Mouse (Mus musculus) stomach, postnatal 0 days (tissue): ENCODE measurements around the gene Col8a2. TPM values are rescaled to one million over a fixed set of nuclear protein-coding genes. Genes with fewer than 3 reads are reported as not detected.

Experiments
- ATAC-seq: fragments of 200-750 bp; cut with Nextera tagmentation; 2 replicates; pipeline ENCODE4 v1.8.0; 2017; ENCODE audit not compliant: low FRiP score, low TSS enrichment
- DNase-seq: peaks from one replicate; pipeline ENCODE4 v3.0.0-alpha.2; 2016; ENCODE audit warnings: low spot score
- H3K27ac ChIP-seq: fragments of 300-500 bp; sonication (generic); replicated peaks from 2 replicates; pipeline ENCODE4 v1.5.1; 2014; ENCODE audit warnings: mild to moderate bottlenecking, control low read depth
- H3K27me3 ChIP-seq: fragments of 300-500 bp; sonication (generic); 2 replicates; pipeline ENCODE4 v1.6.1; 2014; ENCODE audit warnings: low read length; ENCODE audit not compliant: control insufficient read depth, insufficient read depth
- H3K36me3 ChIP-seq: fragments of 300-500 bp; sonication (generic); 2 replicates; pipeline ENCODE4 v1.6.1; 2014; ENCODE audit warnings: low read length, mixed read lengths; ENCODE audit not compliant: control insufficient read depth, insufficient read depth
- H3K4me1 ChIP-seq: fragments of 300-500 bp; sonication (generic); replicated peaks from 2 replicates; pipeline ENCODE4 v1.6.1; 2014; ENCODE audit warnings: antibody characterized with exemption; ENCODE audit not compliant: control insufficient read depth, insufficient read depth
- H3K4me2 ChIP-seq: fragments of 300-500 bp; sonication (generic); replicated peaks from 2 replicates; pipeline ENCODE4 v1.6.1; 2014; ENCODE audit warnings: low read depth, mild to moderate bottlenecking, control low read depth, moderate library complexity
- H3K4me3 ChIP-seq: fragments of 300-500 bp; sonication (generic); 2 replicates; pipeline ENCODE4 v1.5.1; 2014; ENCODE audit warnings: low read depth, low read length, control low read depth
- H3K9ac ChIP-seq: fragments of 300-500 bp; sonication (generic); 2 replicates; pipeline ENCODE4 v1.6.1; 2014; ENCODE audit warnings: mild to moderate bottlenecking, low read length, control low read depth, mixed read lengths
- H3K9me3 ChIP-seq: fragments of 300-500 bp; sonication (generic); 2 replicates; pipeline ENCODE4 v1.6.1; 2016; ENCODE audit warnings: low read length; ENCODE audit not compliant: control insufficient read depth
- CTCF ChIP-seq: IDR thresholded peaks from 2 replicates; pipeline ENCODE4 v1.5.1; 2016; ENCODE audit warnings: antibody characterized with exemption, low read depth, mild to moderate bottlenecking, moderate library complexity
- EP300 ChIP-seq: optimal IDR thresholded peaks from 2 replicates; pipeline ENCODE3; 2016; ENCODE audit warnings: antibody characterized with exemption
- WGBS: fragments of 180-500 bp; shearing (Covaris S2); extraction: QIAGEN DNeasy Blood & Tissue Kit; methylation state at CpG from one replicate; pipeline ENCODE4 v1.1.7; 2014; 5-methylcytosine and 5-hydroxymethylcytosine counted together
- polyA plus RNA-seq: library from polyadenylated mRNA; unstranded; fragments of >200 nt; fragmentation: Nextera tagmentation; extraction: Ambion mirVana; gene quantifications from 2 replicates; pipeline ENCODE4 v1.2.1, GENCODE M21; 2015

Col8a2 gene
- polyA plus RNA-seq, 1 experiment from 2014 or later = 7.8 TPM

- TF ChIP-seq EP300 = no peak
- peak; percentile 56 for TF ChIP-seq CTCF
- Histone ChIP-seq H3K27ac (no peak overlapping the region), H3K36me3 (no peaks in the 10 kb centered on the region), H3K4me1 (no peaks in the 10 kb centered on the region), H3K9me3 (no peaks in the 10 kb centered on the region), H3K4me2 (no peak overlapping the region), H3K4me3 (no peak overlapping the region), H3K9ac (no peak overlapping the region), H3K27me3 (no peaks in the 10 kb centered on the region)
- DNase-seq (no peak), ATAC-seq (no peak)
- 50% methylated on average over 3 of the region's 3 CpGs for WGBS
Observed at GRCm38 (mm10) chr4:126332358-126332757, 45.8 kb downstream of the Col8a2 start.

GRCm38 (mm10) chr4:126339461-126339860 is 52.9 kb downstream of the Col8a2 start:
- no peaks in the 10 kb centered on the region for H3K4me1 ChIP-seq
- no peak for DNase-seq
- H3K9ac ChIP-seq = no peak overlapping the region
- H3K27me3 ChIP-seq = no peaks in the 10 kb centered on the region
- ATAC-seq = no peak
- 50% methylated on average over 4 of the region's 4 CpGs for WGBS
- no peak overlapping the region for H3K4me3 ChIP-seq
- H3K4me2 ChIP-seq = no peak overlapping the region
- TF ChIP-seq CTCF = no peak
- TF ChIP-seq EP300 = no peak
- no peaks in the 10 kb centered on the region for H3K36me3 ChIP-seq
- H3K27ac ChIP-seq = no peak overlapping the region
- H3K9me3 ChIP-seq = no peaks in the 10 kb centered on the region

GRCm38 (mm10) chr4:126343451-126343850 is 56.9 kb downstream of the Col8a2 start:
- ATAC-seq = no peak
- no peak overlapping the region for H3K27ac ChIP-seq

GRCm38 (mm10) chr4:126360069-126360468 is 73.5 kb downstream of the Col8a2 start:
- H3K4me2 ChIP-seq = no peak overlapping the region
- DNase-seq (no peak), ATAC-seq (0 out of 2 replicates have a peak, but pooled peaks have one; percentile 40)
- H3K4me3 ChIP-seq = no peak overlapping the region
- no peak overlapping the region for H3K9ac ChIP-seq
- H3K9me3 ChIP-seq = no peaks in the 10 kb centered on the region
- 76% methylated on average over 1 of the region's 1 CpGs for WGBS
- no peak for TF ChIP-seq EP300
- TF ChIP-seq CTCF = no peak
- peaks cover 12% of the 10 kb centered on the region for H3K36me3 ChIP-seq
- H3K27ac ChIP-seq = no peak overlapping the region
- no peaks in the 10 kb centered on the region for H3K4me1 ChIP-seq
- no peaks in the 10 kb centered on the region for H3K27me3 ChIP-seq

More at GRCm38 (mm10) chr4:126343451-126343850, 56.9 kb downstream of the Col8a2 start:
- Histone ChIP-seq H3K4me3 (no peak overlapping the region), H3K9ac (no peak overlapping the region), H3K4me2 (no peak overlapping the region), H3K36me3 (peaks cover 4% of the 10 kb centered on the region; the same call in 1 of the 2 replicates), H3K4me1 (no peaks in the 10 kb centered on the region), H3K9me3 (no peaks in the 10 kb centered on the region), H3K27me3 (no peaks in the 10 kb centered on the region)
- 56% methylated on average over 4 of the region's 4 CpGs for WGBS
- DNase-seq = no peak
- TF ChIP-seq EP300 (no peak), CTCF (no peak)

Other genes with a start within 250 kb of the Col8a2 start
- gene Mrps15, start 239.9 kb upstream of the Col8a2 start, polyA plus RNA-seq = 81.9 and 90.0 TPM in 2 replicates
- 3.6 and 5.1 TPM in 2 replicates for gene Oscp1, start 228.2 kb upstream of the Col8a2 start, polyA plus RNA-seq
- 41.8 and 46.5 TPM in 2 replicates for gene Lsm10, start 190.2 kb upstream of the Col8a2 start, polyA plus RNA-seq
- 17.3 and 20.2 TPM in 2 replicates for gene Stk40, start 182.8 kb upstream of the Col8a2 start, polyA plus RNA-seq
- 39.7 and 39.9 TPM in 2 replicates for gene Eva1b, start 139.0 kb upstream of the Col8a2 start, polyA plus RNA-seq
- 8.4 and 12.0 TPM in 2 replicates for gene Sh3d21, start 123.3 kb upstream of the Col8a2 start, polyA plus RNA-seq
- 70.3 and 78.7 TPM in 2 replicates for gene Thrap3, start 84.0 kb upstream of the Col8a2 start, polyA plus RNA-seq
- 15.2 and 17.8 TPM in 2 replicates for gene Map7d1, start 30.4 kb upstream of the Col8a2 start, polyA plus RNA-seq
- 80.7 and 84.6 TPM in 2 replicates for gene Trappc3, start 24.5 kb upstream of the Col8a2 start, polyA plus RNA-seq
- gene Adprhl2, start 34.9 kb downstream of the Col8a2 start, polyA plus RNA-seq = 33.8 and 35.7 TPM in 2 replicates
- gene Tekt2, start 38.9 kb downstream of the Col8a2 start, polyA plus RNA-seq = 3.6 and 3.9 TPM in 2 replicates
- gene Ago3, start 142.8 kb downstream of the Col8a2 start, polyA plus RNA-seq = 7.7 and 8.0 TPM in 2 replicates
- 2.5 and 2.8 TPM in 2 replicates for gene Ago1, start 181.8 kb downstream of the Col8a2 start, polyA plus RNA-seq
- gene Ago4, start 246.7 kb downstream of the Col8a2 start, polyA plus RNA-seq = 1.6 and 1.7 TPM in 2 replicates